Mouse (Mus musculus) intestine, postnatal 0 days (tissue): Measurements from ENCODE around the gene Fgfr2. TPM values are rescaled to one million over a fixed set of nuclear protein-coding genes. Genes with fewer than 3 reads are reported as not detected.
"Not testable (repeated sequence)": the region's sequence is repeated elsewhere in the genome, so short reads cannot be mapped to it uniquely, and the experiment has no call there.

ENCODE experiments used
- ATAC-seq: fragments of 200-750 bp; cut with Nextera tagmentation; 2 replicates; pipeline ENCODE4 v1.8.0; 2017; ENCODE audit warnings: mild to moderate bottlenecking, moderate TSS enrichment, moderate library complexity
- H3K27ac ChIP-seq: fragments of 300-500 bp; sonication (generic); 2 replicates; pipeline ENCODE4 v1.5.1; 2014; ENCODE audit warnings: mild to moderate bottlenecking, low read depth, low read length, moderate library complexity
- H3K27me3 ChIP-seq: fragments of 300-500 bp; sonication (generic); replicated peaks from 2 replicates; pipeline ENCODE4 v1.6.1; 2014; ENCODE audit warnings: low read length, mixed read lengths; ENCODE audit not compliant: control insufficient read depth, insufficient read depth
- H3K36me3 ChIP-seq: fragments of 300-500 bp; sonication (generic); 2 replicates; pipeline ENCODE4 v1.6.1; 2014; ENCODE audit warnings: mild to moderate bottlenecking, moderate library complexity; ENCODE audit not compliant: control insufficient read depth, insufficient read depth
- H3K4me1 ChIP-seq: fragments of 300-500 bp; sonication (generic); replicated peaks from 2 replicates; pipeline ENCODE4 v1.6.1; 2014; ENCODE audit warnings: antibody characterized with exemption, low read length, mixed read lengths; ENCODE audit not compliant: control insufficient read depth, insufficient read depth
- H3K4me2 ChIP-seq: fragments of 300-500 bp; sonication (generic); replicated peaks from 2 replicates; pipeline ENCODE4 v1.6.1; 2014; ENCODE audit warnings: low read depth, mild to moderate bottlenecking, moderate library complexity
- H3K4me3 ChIP-seq: fragments of 300-500 bp; sonication (generic); 2 replicates; pipeline ENCODE4 v1.5.1; 2014; ENCODE audit warnings: low read depth, low read length
- H3K9ac ChIP-seq: fragments of 300-500 bp; sonication (generic); 2 replicates; pipeline ENCODE4 v1.6.1; 2014; ENCODE audit warnings: mild to moderate bottlenecking, low read depth, low read length
- H3K9me3 ChIP-seq: fragments of 300-500 bp; sonication (generic); 2 replicates; pipeline ENCODE4 v1.6.1; 2016; ENCODE audit warnings: mixed run types; ENCODE audit not compliant: control insufficient read depth
- CTCF ChIP-seq: sonication (generic); IDR thresholded peaks from 2 replicates; pipeline ENCODE4 v1.5.1; 2016; ENCODE audit warnings: low read depth, mild to moderate bottlenecking, control low read depth, antibody characterized with exemption, moderate library complexity
- whole genome bisulfite sequencing: fragments of 180-500 bp; shearing (Covaris S2); extraction: QIAGEN DNeasy Blood & Tissue Kit; methylation state at CpG from one replicate; pipeline ENCODE4 v1.1.7; 2014; 5-methylcytosine and 5-hydroxymethylcytosine counted together
- polyA plus RNA-seq: library from polyadenylated mRNA; unstranded; fragments of >200 nt; fragmentation: Nextera tagmentation; extraction: Ambion mirVana; gene quantifications from 2 replicates; pipeline ENCODE4 v1.2.1, GENCODE M21; 2015

The Fgfr2 gene
- polyA plus RNA-seq, 1 experiment from 2014 or later = 29.5 TPM

- Histone ChIP-seq H3K9me3 (no peaks in the 10 kb centered on the region), H3K4me2 (no peak overlapping the region), H3K4me3 (no peak overlapping the region), H3K36me3 (peaks cover 6% of the 10 kb centered on the region), H3K27me3 (no peaks in the 10 kb centered on the region), H3K4me1 (no peaks in the 10 kb centered on the region), H3K27ac (no peak overlapping the region), H3K9ac (no peak overlapping the region)
- TF ChIP-seq CTCF = no peak
- WGBS = 50% methylated on average over 6 of the region's 6 CpGs
- ATAC-seq = no peak
Observed at GRCm38 (mm10) chr7:131113676-131114075, 2009.5 kb downstream of the Fgfr2 start.

GRCm38 (mm10) chr7:131112486-131112885, 2010.7 kb downstream of the Fgfr2 start:
- ATAC-seq = no peak
- H3K9ac ChIP-seq = no peak overlapping the region
- TF ChIP-seq CTCF = peak; percentile 81
- no peak overlapping the region for H3K27ac ChIP-seq
- H3K9me3 ChIP-seq = no peaks in the 10 kb centered on the region
- H3K27me3 ChIP-seq = no peaks in the 10 kb centered on the region
- H3K4me1 ChIP-seq = no peaks in the 10 kb centered on the region
- H3K4me3 ChIP-seq = no peak overlapping the region
- no peak overlapping the region for H3K4me2 ChIP-seq
- 35% methylated on average over 3 of the region's 3 CpGs for WGBS
- peaks cover 5% of the 10 kb centered on the region for H3K36me3 ChIP-seq

GRCm38 (mm10) chr7:131082403-131082802, 2040.7 kb downstream of the Fgfr2 start:
- H3K27ac ChIP-seq = not testable (repeated sequence)

GRCm38 (mm10) chr7:131075956-131076355, 2047.2 kb downstream of the Fgfr2 start:
- ATAC-seq = no peak
- Histone ChIP-seq H3K4me2 (no peak overlapping the region), H3K9me3 (no peaks in the 10 kb centered on the region), H3K27me3 (no peaks in the 10 kb centered on the region), H3K36me3 (peaks cover 4% of the 10 kb centered on the region; the same call in 1 of the 2 replicates), H3K9ac (no peak overlapping the region), H3K27ac (no peak overlapping the region), H3K4me3 (no peak overlapping the region), H3K4me1 (no peaks in the 10 kb centered on the region)
- WGBS = 3% methylated on average over 1 of the region's 1 CpGs
- TF ChIP-seq CTCF = peak; percentile 67

More at GRCm38 (mm10) chr7:131082403-131082802, 2040.7 kb downstream of the Fgfr2 start:
- H3K4me2 ChIP-seq, H3K27me3 ChIP-seq, H3K4me1 ChIP-seq, H3K9ac ChIP-seq, H3K9me3 ChIP-seq, H3K36me3 ChIP-seq, ATAC-seq, H3K4me3 ChIP-seq: not testable (repeated sequence)
- 86% methylated on average over 9 of the region's 9 CpGs for WGBS

GRCm38 (mm10) chr7:131074098-131074497, 2049.1 kb downstream of the Fgfr2 start:
- ATAC-seq, H3K9me3 ChIP-seq, H3K36me3 ChIP-seq, H3K27me3 ChIP-seq, H3K4me2 ChIP-seq, H3K4me3 ChIP-seq, H3K27ac ChIP-seq, H3K4me1 ChIP-seq, H3K9ac ChIP-seq: not testable (repeated sequence)
- 80% methylated on average over 6 of the region's 6 CpGs for WGBS

GRCm38 (mm10) chr7:131073476-131073875, 2049.7 kb downstream of the Fgfr2 start:
- not testable (repeated sequence) for H3K36me3 ChIP-seq, H3K4me2 ChIP-seq, ATAC-seq, H3K9me3 ChIP-seq, H3K4me3 ChIP-seq, H3K9ac ChIP-seq, H3K27ac ChIP-seq, H3K4me1 ChIP-seq, H3K27me3 ChIP-seq
- 80% methylated on average over 3 of the region's 3 CpGs for WGBS

- not testable (repeated sequence) for H3K4me2 ChIP-seq, H3K27me3 ChIP-seq, H3K9me3 ChIP-seq, ATAC-seq, H3K36me3 ChIP-seq, H3K27ac ChIP-seq, H3K9ac ChIP-seq, H3K4me1 ChIP-seq, H3K4me3 ChIP-seq
- TF ChIP-seq CTCF = peak; percentile 65
- 7% methylated on average over 1 of the region's 1 CpGs for WGBS
Observed at GRCm38 (mm10) chr7:131068191-131068590, 2055.0 kb downstream of the Fgfr2 start.
